Mouse (Mus musculus) hindbrain, postnatal 0 days (tissue): ENCODE data around the gene Hddc3. TPM values are rescaled to one million over a fixed set of nuclear protein-coding genes. Genes with fewer than 3 reads are reported as not detected.

Source experiments
- ATAC-seq: fragments of 200-750 bp; cut with Nextera tagmentation; 2 replicates; pipeline ENCODE4 v1.8.0; 2017; ENCODE audit warnings: mild to moderate bottlenecking, moderate TSS enrichment, moderate library complexity
- DNase-seq: peaks from one replicate; pipeline ENCODE4 v3.0.0-alpha.2; 2015; ENCODE audit warnings: low spot score
- H3K27ac ChIP-seq: fragments of 300-500 bp; sonication (generic); 2 replicates; pipeline ENCODE4 v1.5.1; 2014; ENCODE audit warnings: mild to moderate bottlenecking
- H3K27me3 ChIP-seq: fragments of 300-500 bp; sonication (generic); 2 replicates; pipeline ENCODE4 v1.6.1; 2014; ENCODE audit warnings: low read length, mixed read lengths; ENCODE audit not compliant: insufficient read depth
- H3K36me3 ChIP-seq: fragments of 300-500 bp; sonication (generic); 2 replicates; pipeline ENCODE4 v1.6.1; 2014; ENCODE audit warnings: low read length, mixed read lengths; ENCODE audit not compliant: insufficient read depth
- H3K4me1 ChIP-seq: fragments of 300-500 bp; sonication (generic); 2 replicates; pipeline ENCODE4 v1.6.1; 2014; ENCODE audit warnings: antibody characterized with exemption, low read length, mixed read lengths; ENCODE audit not compliant: insufficient read depth
- H3K4me2 ChIP-seq: fragments of 300-500 bp; sonication (generic); 2 replicates; pipeline ENCODE4 v1.6.1; 2014; ENCODE audit warnings: low read depth, mild to moderate bottlenecking, low read length, moderate library complexity, mixed read lengths
- H3K4me3 ChIP-seq: fragments of 300-500 bp; sonication (generic); 2 replicates; pipeline ENCODE4 v1.5.1; 2014; ENCODE audit warnings: low read length
- H3K9ac ChIP-seq: fragments of 300-500 bp; sonication (generic); replicated peaks from 2 replicates; pipeline ENCODE4 v1.6.1; 2014; ENCODE audit warnings: mild to moderate bottlenecking, low read length, moderate library complexity, mixed read lengths
- H3K9me3 ChIP-seq: fragments of 300-500 bp; sonication (generic); 2 replicates; pipeline ENCODE4 v1.6.1; 2016; ENCODE audit warnings: low read length, mixed read lengths
- CTCF ChIP-seq: IDR thresholded peaks from 2 replicates; pipeline ENCODE4 v1.5.1; 2016; ENCODE audit warnings: antibody characterized with exemption, control low read depth, low read depth
- WGBS: fragments of 180-500 bp; shearing (Covaris S2); extraction: QIAGEN DNeasy Blood & Tissue Kit; methylation state at CpG from one replicate; pipeline ENCODE4 v1.1.7; 2014; 5-methylcytosine and 5-hydroxymethylcytosine counted together
- polyA plus RNA-seq: library from polyadenylated mRNA; unstranded; fragments of >200 nt; fragmentation: Nextera tagmentation; extraction: Ambion mirVana; gene quantifications from 2 replicates; pipeline ENCODE4 v1.2.1, GENCODE M21; 2015
- total RNA-seq: library from RNA; depleted of rRNA; stranded (reverse); fragments of >200 nt; gene quantifications from 2 replicates; pipeline ENCODE4 v1.2.3, GENCODE M21; 2014

The Hddc3 gene
- total and polyA plus RNA-seq, 2 experiments from 2014 or later: 15.5 to 32.2 TPM

GRCm38 (mm10) chr7:80368009-80368408 lies 25.1 kb downstream of the Hddc3 start:
- no peak for DNase-seq
- no peak overlapping the region for H3K27ac ChIP-seq
- H3K4me2 ChIP-seq: no peak overlapping the region
- peaks cover 32% of the 10 kb centered on the region for H3K36me3 ChIP-seq
- no peak for ATAC-seq
- H3K27me3 ChIP-seq: no peaks in the 10 kb centered on the region
- WGBS: 89% methylated on average over 9 of the region's 9 CpGs
- H3K4me1 ChIP-seq: peaks cover 9% of the 10 kb centered on the region
- H3K9me3 ChIP-seq: no peaks in the 10 kb centered on the region
- no peak for TF ChIP-seq CTCF
- no peak overlapping the region for H3K4me3 ChIP-seq
- H3K9ac ChIP-seq: no peak overlapping the region

- TF ChIP-seq CTCF: no peak
- 82% methylated on average over 20 of the region's 20 CpGs for WGBS
- Histone ChIP-seq H3K9ac (no peak overlapping the region), H3K36me3 (peaks cover 24% of the 10 kb centered on the region), H3K4me1 (peaks cover 9% of the 10 kb centered on the region), H3K27ac (no peak overlapping the region), H3K27me3 (no peaks in the 10 kb centered on the region), H3K9me3 (no peaks in the 10 kb centered on the region), H3K4me3 (no peak overlapping the region), H3K4me2 (no peak overlapping the region)
- ATAC-seq: no peak
- no peak for DNase-seq
These were observed 25.9 kb downstream of the Hddc3 start for GRCm38 (mm10) chr7:80368635-80369421.

- Histone ChIP-seq H3K27me3 (no peaks in the 10 kb centered on the region), H3K4me2 (peak overlapping the region; percentile 82), H3K4me1 (peaks cover 9% of the 10 kb centered on the region), H3K9ac (no peak overlapping the region), H3K27ac (0 out of 2 replicates have a peak overlapping the region, but pooled peaks have one; percentile 83), H3K4me3 (peak overlapping the region; percentile 96; the same call in 1 of the 2 replicates), H3K9me3 (no peaks in the 10 kb centered on the region), H3K36me3 (peaks cover 20% of the 10 kb centered on the region)
- TF ChIP-seq CTCF: no peak
- ATAC-seq (no peak), DNase-seq (no peak)
- WGBS: 56% methylated on average over 5 of the region's 5 CpGs
These were observed 26.6 kb downstream of the Hddc3 start for GRCm38 (mm10) chr7:80369461-80369860.

DNA sequence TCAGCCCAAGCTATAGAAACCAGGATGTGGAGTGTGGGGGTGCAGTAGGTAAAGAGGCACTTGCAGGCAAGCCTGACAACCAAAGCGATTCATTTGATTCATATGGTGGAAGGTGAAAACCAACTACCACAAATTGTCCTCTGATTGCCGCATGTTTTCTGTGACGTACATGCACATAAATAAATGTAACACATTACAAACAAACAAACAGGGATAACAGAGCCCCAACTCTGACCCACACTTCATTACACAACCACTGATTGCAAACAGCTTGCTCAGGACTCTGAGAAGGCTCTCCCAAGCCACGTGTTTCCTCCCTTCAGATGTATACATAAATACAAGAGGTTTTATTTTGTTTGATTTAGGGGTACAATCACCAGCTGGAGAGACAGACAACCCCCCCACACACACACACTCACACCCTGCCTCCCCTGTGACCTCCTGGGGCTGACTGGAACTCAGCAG lies 27.1 kb downstream of the Hddc3 start:
- Histone ChIP-seq H3K4me1 (peaks cover 9% of the 10 kb centered on the region), H3K4me2 (peak overlapping the region; percentile 82), H3K9me3 (no peaks in the 10 kb centered on the region), H3K9ac (peak overlapping the region; percentile 92), H3K27ac (peak overlapping the region; percentile 83; the same call in 1 of the 2 replicates), H3K36me3 (peaks cover 20% of the 10 kb centered on the region), H3K27me3 (no peaks in the 10 kb centered on the region), H3K4me3 (peak overlapping the region; percentile 96)
- DNase-seq (no peak), ATAC-seq (no peak)
- no peak for TF ChIP-seq CTCF
- WGBS: 42% methylated on average over 4 of the region's 4 CpGs

GRCm38 (mm10) chr7:80370649-80371040 lies 27.7 kb downstream of the Hddc3 start:
- H3K4me3 ChIP-seq: peak overlapping the region; percentile 96
- H3K4me1 ChIP-seq: peaks cover 9% of the 10 kb centered on the region
- H3K9me3 ChIP-seq: no peaks in the 10 kb centered on the region
- peak overlapping the region; percentile 83 for H3K27ac ChIP-seq
- H3K9ac ChIP-seq: peak overlapping the region; percentile 92
- no peaks in the 10 kb centered on the region for H3K27me3 ChIP-seq
- peak overlapping the region; percentile 82 for H3K4me2 ChIP-seq
- peak; percentile 69 for DNase-seq
- ATAC-seq: peak; percentile 68
- under 1% methylated on average over 30 of the region's 31 CpGs for WGBS
- no peak for TF ChIP-seq CTCF
- H3K36me3 ChIP-seq: peaks cover 20% of the 10 kb centered on the region

GRCm38 (mm10) chr7:80371041-80371751 lies 28.3 kb downstream of the Hddc3 start, which contains the start of gene Man2a2:
Gene Man2a2, minus strand, starts transcription at chr7:80371375.
- Histone ChIP-seq H3K27ac (peak within 1 kb of the TSS; percentile 83), H3K9me3 (no peaks in the 10 kb centered on the region), H3K9ac (peak within 1 kb of the TSS; percentile 92), H3K4me3 (peak within 1 kb of the TSS; percentile 96), H3K4me1 (peaks cover 9% of the 10 kb centered on the region), H3K4me2 (peak within 1 kb of the TSS; percentile 82), H3K27me3 (no peaks in the 10 kb centered on the region), H3K36me3 (peaks cover 20% of the 10 kb centered on the region)
- under 1% methylated on average over 59 of the region's 86 CpGs for WGBS
- TF ChIP-seq CTCF: peak; percentile 10; the same call in 1 of the 2 replicates
- ATAC-seq (peak; percentile 79), DNase-seq (peak; percentile 92)
